Mouse (Mus musculus) forebrain, embryonic 13.5 days (tissue): Measurements from ENCODE around the gene Ext2. TPM values are rescaled to one million over a fixed set of nuclear protein-coding genes. Genes with fewer than 3 reads are reported as not detected.
A peak's percentile ranks its signal among the peaks of the same experiment; 100 is the strongest.

Experiments used
- ATAC-seq: fragments of 200-750 bp; cut with Nextera tagmentation; 2 replicates; pipeline ENCODE4 v1.8.0; 2017
- H3K27ac ChIP-seq: fragments of 300-500 bp; sonication (generic); 2 replicates; pipeline ENCODE4 v1.5.1; 2015; ENCODE audit warnings: inconsistent platforms, mild to moderate bottlenecking, moderate library complexity
- H3K27me3 ChIP-seq: fragments of 300-500 bp; sonication (generic); 2 replicates; pipeline ENCODE4 v1.6.1; 2015; ENCODE audit warnings: mild to moderate bottlenecking, inconsistent platforms
- H3K36me3 ChIP-seq: fragments of 300-500 bp; sonication (generic); 2 replicates; pipeline ENCODE4 v1.6.1; 2015; ENCODE audit warnings: mild to moderate bottlenecking, inconsistent platforms; ENCODE audit not compliant: poor library complexity, severe bottlenecking
- H3K4me1 ChIP-seq: fragments of 300-500 bp; sonication (generic); 2 replicates; pipeline ENCODE4 v1.6.1; 2015; ENCODE audit warnings: inconsistent platforms
- H3K4me2 ChIP-seq: fragments of 300-500 bp; sonication (generic); 2 replicates; pipeline ENCODE4 v1.6.1; 2015; ENCODE audit warnings: inconsistent platforms, mild to moderate bottlenecking, moderate library complexity
- H3K4me3 ChIP-seq: fragments of 300-500 bp; sonication (generic); 2 replicates; pipeline ENCODE4 v1.5.1; 2015; ENCODE audit warnings: mild to moderate bottlenecking, inconsistent platforms
- H3K9ac ChIP-seq: fragments of 300-500 bp; sonication (generic); 2 replicates; pipeline ENCODE4 v1.6.1; 2015; ENCODE audit warnings: mild to moderate bottlenecking, inconsistent platforms
- H3K9me3 ChIP-seq: fragments of 300-500 bp; sonication (generic); replicated peaks from 2 replicates; pipeline ENCODE4 v1.6.1; 2016; ENCODE audit warnings: inconsistent platforms
- WGBS: fragments of 180-500 bp; shearing (Covaris S2); methylation state at CpG from one replicate; pipeline ENCODE4 v1.1.7; 2015; 5-methylcytosine and 5-hydroxymethylcytosine counted together
- polyA plus RNA-seq: library from polyadenylated mRNA; unstranded; fragments of >200 nt; fragmentation: Nextera tagmentation; extraction: Ambion mirVana; gene quantifications from 2 replicates; pipeline ENCODE4 v1.2.1, GENCODE M21; 2015

The Ext2 gene
- polyA plus RNA-seq, 1 experiment from 2014 or later, result 50.6 TPM

DNA sequence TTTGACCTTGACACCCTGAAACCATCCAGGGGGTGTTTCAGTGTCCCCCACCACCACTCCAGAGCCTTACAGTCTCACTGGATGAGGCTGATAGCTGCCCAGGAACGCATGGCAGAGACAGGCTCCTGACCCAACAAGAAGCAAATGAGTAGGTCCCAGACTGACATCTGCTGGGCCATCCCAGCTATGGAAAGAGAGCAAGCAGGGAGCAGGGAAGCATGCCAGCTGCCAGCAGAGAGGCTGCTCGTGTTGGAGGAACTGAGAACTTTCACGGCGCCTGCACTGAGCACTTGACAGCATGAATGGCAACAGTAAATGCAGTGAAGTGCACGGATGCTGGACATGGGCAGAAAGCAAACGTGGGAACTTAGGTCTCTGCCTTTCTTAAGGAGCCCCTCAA lies 17.7 kb upstream of the Ext2 start:
- H3K4me1 ChIP-seq, result no peaks in the 10 kb centered on the region
- no peaks in the 10 kb centered on the region for H3K27me3 ChIP-seq
- no peak overlapping the region for H3K27ac ChIP-seq
- no peaks in the 10 kb centered on the region for H3K9me3 ChIP-seq
- 72% methylated on average over 6 of the region's 6 CpGs for WGBS
- H3K9ac ChIP-seq, result no peak overlapping the region
- no peak overlapping the region for H3K4me3 ChIP-seq
- peaks cover 87% of the 10 kb centered on the region for H3K36me3 ChIP-seq
- no peak overlapping the region for H3K4me2 ChIP-seq
- ATAC-seq, result no peak

DNA sequence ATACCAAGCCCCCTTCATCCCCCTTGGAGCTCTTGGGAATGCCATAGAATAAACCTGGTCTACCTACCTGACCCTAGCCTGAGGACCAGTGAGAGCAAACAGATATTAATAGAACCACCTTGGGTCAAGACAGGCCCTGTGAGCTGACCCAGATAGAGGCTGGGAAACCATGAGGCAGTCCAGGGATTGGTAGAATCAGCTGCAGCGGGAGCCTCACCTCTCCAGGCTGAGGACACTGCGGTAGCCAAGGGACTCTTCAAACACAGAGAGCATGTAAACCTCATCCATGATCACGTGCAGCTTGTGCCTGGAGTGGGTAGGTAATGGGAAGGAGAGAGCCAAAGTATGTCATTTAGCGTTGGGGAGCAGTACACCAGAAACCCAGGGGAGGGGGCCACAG lies 16.6 kb upstream of the Ext2 start:
- Histone ChIP-seq H3K4me1 (no peaks in the 10 kb centered on the region), H3K9me3 (no peaks in the 10 kb centered on the region), H3K27ac (no peak overlapping the region), H3K4me2 (no peak overlapping the region), H3K9ac (no peak overlapping the region), H3K27me3 (no peaks in the 10 kb centered on the region), H3K4me3 (no peak overlapping the region), H3K36me3 (peaks cover 84% of the 10 kb centered on the region)
- no peak for ATAC-seq
- WGBS, result 93% methylated on average over 4 of the region's 4 CpGs

DNA sequence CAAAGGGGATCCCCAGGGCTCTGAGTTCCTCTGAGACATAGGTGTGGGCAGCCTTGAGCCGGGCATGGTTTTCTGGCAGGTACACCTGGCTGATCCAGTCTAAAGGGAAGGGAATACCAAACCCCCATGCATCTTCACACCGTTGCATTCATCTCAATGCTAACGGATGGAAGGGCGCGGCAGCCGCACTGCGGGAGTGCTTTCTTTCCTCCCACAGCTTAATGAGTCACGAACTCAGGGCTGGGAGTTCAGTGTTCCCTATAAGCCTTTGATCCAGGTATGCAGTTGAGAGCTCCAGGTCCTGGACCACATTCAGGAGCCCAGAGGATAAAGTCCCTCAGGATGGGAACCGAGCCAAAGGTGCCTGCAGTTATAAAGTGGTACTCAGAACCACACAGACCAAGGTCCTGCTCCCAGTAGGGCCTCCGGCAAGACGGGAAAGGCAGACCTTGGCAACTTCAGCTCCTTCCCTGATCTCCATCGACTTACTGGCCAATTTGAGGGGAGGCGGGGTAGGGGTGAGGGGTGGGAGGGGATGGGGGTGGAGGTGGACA lies 13.9 kb upstream of the Ext2 start:
- Histone ChIP-seq H3K27me3 (no peaks in the 10 kb centered on the region), H3K27ac (no peak overlapping the region), H3K36me3 (peaks cover 59% of the 10 kb centered on the region), H3K9me3 (no peaks in the 10 kb centered on the region), H3K4me2 (no peak overlapping the region), H3K4me1 (no peaks in the 10 kb centered on the region), H3K4me3 (no peak overlapping the region), H3K9ac (no peak overlapping the region)
- ATAC-seq, result no peak
- 69% methylated on average over 13 of the region's 13 CpGs for WGBS

DNA sequence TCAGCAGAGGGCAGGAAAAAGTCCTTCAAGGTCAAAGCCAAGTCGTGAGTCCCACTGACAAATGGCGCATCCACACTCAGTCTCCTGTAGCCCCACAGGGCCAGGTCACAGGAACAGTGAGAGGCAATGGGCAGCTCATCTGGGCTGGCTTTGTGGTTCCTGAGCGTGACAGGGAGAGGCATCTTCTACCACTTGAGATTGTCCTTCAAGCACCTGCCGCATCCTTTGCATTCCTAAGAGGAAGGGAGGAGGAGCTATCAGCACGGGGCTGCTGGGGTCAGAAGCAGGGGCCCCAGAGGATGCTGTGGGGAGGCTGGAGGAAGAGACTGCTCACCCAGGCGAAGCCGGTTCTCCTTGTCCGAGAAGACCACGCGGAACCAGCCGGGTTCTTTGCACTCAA lies 13.2 kb upstream of the Ext2 start:
- Histone ChIP-seq H3K4me1 (no peaks in the 10 kb centered on the region), H3K9me3 (no peaks in the 10 kb centered on the region), H3K4me3 (no peak overlapping the region), H3K27ac (no peak overlapping the region), H3K27me3 (no peaks in the 10 kb centered on the region), H3K4me2 (no peak overlapping the region), H3K36me3 (peaks cover 51% of the 10 kb centered on the region), H3K9ac (no peak overlapping the region)
- ATAC-seq, result no peak
- WGBS, result 92% methylated on average over 11 of the region's 11 CpGs

DNA sequence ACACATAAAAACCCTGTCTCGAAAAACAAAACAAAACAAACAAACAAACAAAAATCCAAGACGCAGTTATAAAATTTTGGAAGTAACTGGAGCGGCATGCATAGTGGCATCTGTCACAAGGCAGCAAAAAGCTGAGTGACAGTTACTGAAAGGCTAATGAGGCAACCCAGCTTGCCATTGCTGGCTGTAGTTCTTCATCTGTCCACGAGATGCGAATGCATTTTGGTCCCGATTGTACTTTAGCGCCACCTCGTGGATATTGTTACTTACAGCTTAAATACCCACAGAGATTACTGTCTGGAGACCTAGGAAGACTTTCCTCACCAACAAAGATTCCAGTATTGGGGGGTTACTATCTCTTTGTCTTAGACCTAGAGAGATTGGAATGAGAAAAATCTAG lies 1.2 kb upstream of the Ext2 start:
- H3K9me3 ChIP-seq, result no peaks in the 10 kb centered on the region
- H3K27ac ChIP-seq, result no peak overlapping the region
- no peak overlapping the region for H3K9ac ChIP-seq
- no peak overlapping the region for H3K4me3 ChIP-seq
- no peaks in the 10 kb centered on the region for H3K27me3 ChIP-seq
- H3K36me3 ChIP-seq, result 0 out of 2 replicates have a peak, but pooled peaks cover 11% of the 10 kb centered on the region
- peaks cover 14% of the 10 kb centered on the region for H3K4me1 ChIP-seq
- ATAC-seq, result peak; percentile 59; the same call in 1 of the 2 replicates
- no peak overlapping the region for H3K4me2 ChIP-seq
- 15% methylated on average over 8 of the region's 8 CpGs for WGBS

DNA sequence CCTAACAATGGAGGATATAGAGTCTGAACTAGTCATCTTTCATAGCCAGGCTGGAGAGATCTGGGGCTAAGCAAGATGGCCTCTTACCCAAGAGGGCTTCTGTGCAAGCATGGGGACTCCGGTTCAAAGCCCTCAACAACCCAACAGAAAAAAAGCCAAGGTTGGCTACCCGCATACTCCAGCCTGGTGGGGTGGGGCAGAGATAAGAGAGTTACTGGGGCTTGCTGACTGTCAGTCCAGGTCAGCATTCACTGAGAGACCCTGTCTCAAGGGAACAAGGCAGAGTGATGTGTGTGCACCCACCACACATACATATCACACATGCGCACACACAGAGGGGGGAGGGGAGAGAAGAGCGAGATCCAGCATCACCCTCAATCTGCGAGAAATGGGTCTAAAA lies 4.6 kb downstream of the Ext2 start:
- Histone ChIP-seq H3K4me2 (no peak overlapping the region), H3K9ac (no peak overlapping the region), H3K27ac (no peak overlapping the region), H3K27me3 (no peaks in the 10 kb centered on the region), H3K4me1 (peaks cover 14% of the 10 kb centered on the region), H3K4me3 (no peak overlapping the region), H3K9me3 (no peaks in the 10 kb centered on the region), H3K36me3 (peaks cover 21% of the 10 kb centered on the region)
- 98% methylated on average over 5 of the region's 5 CpGs for WGBS
- ATAC-seq, result no peak

DNA sequence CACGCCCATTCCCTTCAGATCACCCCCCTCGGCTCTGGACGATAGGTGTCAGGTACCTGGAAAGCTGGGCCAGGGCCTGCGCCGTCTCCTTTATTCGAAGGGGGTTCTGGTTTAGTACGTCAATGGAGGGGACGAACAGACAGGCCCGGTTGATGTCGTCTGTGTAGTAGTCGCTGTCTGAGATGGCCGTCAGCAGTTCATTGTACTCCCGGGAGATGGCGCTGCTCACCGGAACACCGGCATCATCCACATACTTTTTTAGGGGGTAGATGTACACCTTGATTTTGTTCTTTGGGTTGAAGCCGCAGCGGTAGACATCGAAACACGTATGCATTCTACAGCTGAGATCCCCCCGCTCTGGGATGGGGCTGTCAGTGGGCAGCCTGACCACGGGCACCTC lies 9.0 kb downstream of the Ext2 start:
- no peaks in the 10 kb centered on the region for H3K9me3 ChIP-seq
- no peaks in the 10 kb centered on the region for H3K4me1 ChIP-seq
- no peak for ATAC-seq
- H3K4me3 ChIP-seq, result no peak overlapping the region
- no peak overlapping the region for H3K4me2 ChIP-seq
- 93% methylated on average over 22 of the region's 22 CpGs for WGBS
- peaks cover 48% of the 10 kb centered on the region for H3K36me3 ChIP-seq
- no peaks in the 10 kb centered on the region for H3K27me3 ChIP-seq
- no peak overlapping the region for H3K27ac ChIP-seq
- H3K9ac ChIP-seq, result no peak overlapping the region

DNA sequence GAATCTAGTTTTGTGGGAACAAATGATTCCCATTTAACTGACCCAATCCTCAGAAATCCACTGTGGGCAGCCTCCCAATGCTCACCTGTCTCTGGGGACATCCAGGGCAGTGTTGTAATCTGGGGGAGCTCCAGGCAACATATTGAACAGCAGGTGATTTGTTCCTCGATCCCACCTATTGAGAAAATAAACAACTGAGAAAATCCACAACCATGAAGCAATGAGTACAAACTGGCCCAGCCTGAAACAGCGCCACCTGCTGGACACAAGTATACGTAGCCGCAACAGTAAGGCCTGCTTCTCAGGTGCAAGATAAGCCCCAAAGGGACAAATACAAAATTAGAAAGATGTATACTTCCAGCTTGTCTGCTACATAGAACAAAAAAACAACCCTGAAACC lies 10.6 kb downstream of the Ext2 start:
- no peaks in the 10 kb centered on the region for H3K27me3 ChIP-seq
- H3K4me3 ChIP-seq, result no peak overlapping the region
- H3K36me3 ChIP-seq, result peaks cover 64% of the 10 kb centered on the region
- H3K4me2 ChIP-seq, result no peak overlapping the region
- no peak overlapping the region for H3K27ac ChIP-seq
- WGBS, result 30% methylated on average over 4 of the region's 4 CpGs
- no peaks in the 10 kb centered on the region for H3K4me1 ChIP-seq
- H3K9me3 ChIP-seq, result no peaks in the 10 kb centered on the region
- ATAC-seq, result 0 out of 2 replicates have a peak, but pooled peaks have one; percentile 36
- H3K9ac ChIP-seq, result no peak overlapping the region

DNA sequence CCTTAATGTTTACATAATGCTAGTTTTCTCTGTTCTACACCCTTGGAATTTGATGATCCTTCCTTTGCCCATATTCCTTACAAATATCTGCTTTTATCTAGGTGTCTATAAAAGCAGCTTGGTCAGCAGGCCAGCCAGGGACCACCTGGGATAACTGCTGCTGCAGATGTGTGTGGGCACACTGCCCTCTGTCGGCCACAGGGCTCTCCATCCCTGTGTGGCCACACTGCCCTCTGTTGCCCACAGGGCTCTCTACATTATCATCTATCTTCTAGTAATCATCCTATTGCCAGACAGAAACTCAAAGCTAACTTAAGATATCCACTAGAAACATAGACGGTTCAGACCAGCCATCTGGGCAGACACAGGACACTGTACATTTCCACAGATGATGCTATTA lies 12.4 kb downstream of the Ext2 start:
- ATAC-seq, result no peak
- Histone ChIP-seq H3K36me3 (peaks cover 82% of the 10 kb centered on the region), H3K4me3 (no peak overlapping the region), H3K4me2 (no peak overlapping the region), H3K27ac (no peak overlapping the region), H3K27me3 (no peaks in the 10 kb centered on the region), H3K4me1 (no peaks in the 10 kb centered on the region), H3K9me3 (no peaks in the 10 kb centered on the region), H3K9ac (no peak overlapping the region)
- 8% methylated on average over 2 of the region's 2 CpGs for WGBS

DNA sequence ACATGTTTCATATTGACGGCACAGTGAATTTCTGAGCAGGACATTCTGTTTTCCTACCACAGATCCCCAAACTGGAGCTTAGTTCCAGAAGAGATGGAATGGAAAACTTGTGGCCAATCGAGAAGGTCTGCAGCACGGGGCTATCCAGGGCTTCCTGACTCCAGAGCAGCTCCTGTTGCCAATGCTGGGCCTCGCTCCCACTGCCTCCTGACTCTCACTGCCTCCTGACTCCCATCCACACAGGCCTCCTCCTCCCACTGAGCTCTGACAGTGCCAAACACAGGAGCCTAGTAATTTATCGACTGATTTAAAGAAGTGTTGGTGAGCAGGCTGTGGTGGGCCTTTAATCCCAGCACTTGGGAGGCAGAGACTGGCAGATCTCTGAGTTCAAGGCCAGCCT lies 14.3 kb downstream of the Ext2 start:
- H3K9ac ChIP-seq, result no peak overlapping the region
- H3K27me3 ChIP-seq, result no peaks in the 10 kb centered on the region
- no peak overlapping the region for H3K4me2 ChIP-seq
- no peaks in the 10 kb centered on the region for H3K9me3 ChIP-seq
- H3K27ac ChIP-seq, result no peak overlapping the region
- no peak overlapping the region for H3K4me3 ChIP-seq
- WGBS, result 90% methylated on average over 5 of the region's 5 CpGs
- H3K36me3 ChIP-seq, result peaks cover 94% of the 10 kb centered on the region
- no peak for ATAC-seq
- H3K4me1 ChIP-seq, result no peaks in the 10 kb centered on the region

DNA sequence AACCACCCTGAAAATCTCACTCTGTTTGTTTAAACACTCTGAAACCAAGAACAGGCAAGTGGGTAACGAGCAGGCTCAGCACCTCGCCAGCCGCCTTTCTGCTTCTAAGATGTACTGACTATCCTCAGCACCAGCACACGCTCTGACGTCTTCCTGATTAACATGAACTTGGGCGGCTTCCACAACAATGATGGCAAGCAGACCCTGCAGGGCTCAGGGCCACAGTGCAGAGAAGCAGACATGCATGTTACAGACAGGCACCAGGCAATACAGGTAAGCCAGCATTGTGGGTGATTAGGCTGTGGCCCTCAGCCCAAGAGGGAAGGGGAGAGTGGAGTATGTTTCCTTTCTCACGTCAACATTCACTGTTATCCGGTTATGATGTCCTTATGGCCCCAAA lies 14.9 kb downstream of the Ext2 start:
- Histone ChIP-seq H3K27ac (no peak overlapping the region), H3K4me2 (no peak overlapping the region), H3K36me3 (peaks cover 90% of the 10 kb centered on the region), H3K4me3 (no peak overlapping the region), H3K27me3 (no peaks in the 10 kb centered on the region), H3K4me1 (no peaks in the 10 kb centered on the region), H3K9ac (no peak overlapping the region), H3K9me3 (no peaks in the 10 kb centered on the region)
- ATAC-seq, result no peak
- WGBS, result 76% methylated on average over 8 of the region's 8 CpGs

DNA sequence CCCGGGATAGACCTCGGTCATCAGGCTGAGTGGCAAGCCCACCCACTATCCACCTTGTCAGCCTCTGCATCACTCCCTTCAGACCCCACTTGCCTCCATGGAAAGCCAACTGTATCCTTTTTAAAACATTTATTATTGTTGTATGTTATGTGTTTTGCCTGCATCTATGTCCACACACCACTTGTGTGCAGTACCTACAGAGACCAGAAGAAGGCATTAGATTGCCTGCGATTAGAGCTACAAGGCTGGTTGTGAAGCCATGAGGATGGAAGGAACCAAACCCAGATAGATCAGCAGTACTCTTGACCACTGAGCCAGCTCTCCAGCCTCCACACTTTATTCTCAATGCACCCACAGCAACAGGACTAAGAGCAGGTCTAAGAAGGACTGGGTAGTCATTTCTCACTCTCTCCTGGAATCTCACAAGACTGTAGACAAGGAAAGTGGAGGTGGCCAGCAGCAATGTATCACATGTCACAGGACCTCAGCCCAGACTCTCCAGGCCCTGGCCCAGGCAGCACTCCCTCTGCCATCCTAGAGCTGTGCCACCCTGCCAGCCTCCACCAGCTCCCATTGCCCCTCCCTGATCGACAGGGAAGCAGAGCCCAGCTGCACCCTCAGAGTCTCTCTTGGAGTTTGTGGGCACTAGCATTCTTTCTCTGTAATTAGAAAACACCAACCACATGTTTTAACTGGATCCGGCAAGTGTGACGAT lies 15.7 kb downstream of the Ext2 start:
- Histone ChIP-seq H3K36me3 (peaks cover 90% of the 10 kb centered on the region), H3K9me3 (no peaks in the 10 kb centered on the region), H3K4me3 (no peak overlapping the region), H3K27me3 (no peaks in the 10 kb centered on the region), H3K27ac (no peak overlapping the region), H3K4me1 (no peaks in the 10 kb centered on the region), H3K9ac (no peak overlapping the region), H3K4me2 (no peak overlapping the region)
- whole genome bisulfite sequencing, result 94% methylated on average over 6 of the region's 6 CpGs
- ATAC-seq, result no peak

DNA sequence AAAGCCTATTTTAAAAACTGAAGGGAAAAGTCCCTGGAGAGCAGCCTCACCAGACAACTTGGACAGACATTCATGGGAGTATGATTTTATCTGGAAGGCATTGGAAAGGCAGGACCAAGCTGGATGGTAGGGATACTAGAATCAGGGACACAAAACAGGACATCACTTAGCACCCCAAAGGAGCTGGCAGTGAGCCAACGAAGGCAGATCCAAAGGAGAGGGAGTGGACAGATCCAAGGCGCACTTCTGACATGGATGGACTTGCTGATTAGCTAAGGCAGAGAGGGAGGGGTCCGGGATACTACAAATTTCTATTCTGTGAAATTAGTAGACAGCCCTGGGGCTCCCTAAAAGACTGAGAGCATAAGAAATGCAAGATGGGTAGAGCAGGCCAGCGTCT lies 16.8 kb downstream of the Ext2 start:
- Histone ChIP-seq H3K27me3 (no peaks in the 10 kb centered on the region), H3K4me3 (no peak overlapping the region), H3K36me3 (peaks cover 83% of the 10 kb centered on the region), H3K4me2 (no peak overlapping the region), H3K9me3 (no peaks in the 10 kb centered on the region), H3K9ac (no peak overlapping the region), H3K27ac (no peak overlapping the region), H3K4me1 (no peaks in the 10 kb centered on the region)
- no peak for ATAC-seq
- WGBS, result 85% methylated on average over 4 of the region's 4 CpGs
